Mouse (Mus musculus) E14TG2a.4 (cell line): Measurements from ENCODE around the gene Amdhd2.

ENCODE experiments used
- CTCF ChIP-seq: conservative IDR thresholded peaks from 2 replicates; pipeline ENCODE4 v1.5.1; 2014; ENCODE audit warnings: low read length
- NANOG ChIP-seq: IDR thresholded peaks from 2 replicates; pipeline ENCODE4 v1.6.1; 2014; ENCODE audit warnings: borderline replicate concordance, low read length, mixed read lengths
- POU5F1 ChIP-seq: IDR thresholded peaks from 2 replicates; pipeline ENCODE4 v1.6.1; 2014; ENCODE audit warnings: low read length, borderline replicate concordance

DNA sequence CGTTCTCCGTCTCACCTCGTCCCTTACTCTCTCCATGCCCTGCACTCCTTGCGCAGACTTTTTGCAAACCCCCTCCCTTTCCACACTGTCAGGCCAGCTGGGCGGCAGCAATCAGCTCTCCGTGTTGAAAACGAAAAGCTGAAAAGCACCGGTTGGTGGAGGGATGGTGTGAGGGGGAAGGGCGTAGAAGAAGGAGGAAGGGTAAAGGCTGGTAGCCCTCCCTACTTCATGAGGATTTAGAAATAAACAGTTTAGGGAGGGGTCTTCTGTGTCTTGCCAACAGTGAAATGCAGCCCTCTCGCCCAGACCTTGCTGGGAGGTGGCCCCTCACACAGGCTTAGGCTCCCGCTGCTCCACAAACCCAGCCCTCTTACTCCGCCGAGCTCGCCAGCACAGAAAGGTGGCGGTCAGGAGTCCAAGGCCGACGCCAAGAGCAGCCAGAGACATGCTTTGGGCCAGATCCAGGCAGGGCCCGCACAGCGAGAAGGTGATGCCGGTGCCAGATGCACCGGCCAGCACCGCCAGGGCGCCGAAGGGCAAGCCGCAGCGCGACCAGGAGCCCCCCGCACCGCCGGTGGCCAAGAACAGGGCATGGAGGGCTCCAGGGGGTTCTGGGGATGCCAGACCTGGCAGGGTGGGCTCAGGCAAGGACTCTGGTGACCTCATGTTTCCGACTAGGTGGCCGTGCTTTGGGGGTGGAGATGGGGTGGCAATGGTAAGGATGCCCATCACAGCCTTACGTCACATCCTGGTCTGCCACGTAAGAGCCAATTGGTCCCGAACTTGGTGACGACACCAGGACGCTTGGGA, 48.3 kb upstream of the Amdhd2 start:
- TF ChIP-seq CTCF (no peak), POU5F1 (no peak), NANOG (no peak)
